Mouse (Mus musculus) ES-Bruce4 (cell line): ENCODE measurements around the gene Clybl. TPM values are rescaled to one million over a fixed set of nuclear protein-coding genes. Genes with fewer than 3 reads are reported as not detected.

Source experiments
- H3K27ac ChIP-seq: 2 replicates; pipeline ENCODE4 v1.5.1; 2012; ENCODE audit warnings: low read length, inconsistent platforms; ENCODE audit not compliant: insufficient read depth
- H3K27me3 ChIP-seq: 2 replicates; pipeline ENCODE4 v1.6.1; 2012; ENCODE audit warnings: mild to moderate bottlenecking, low read length, inconsistent platforms; ENCODE audit not compliant: control insufficient read depth, poor library complexity, insufficient read depth, severe bottlenecking
- H3K36me3 ChIP-seq: 2 replicates; pipeline ENCODE4 v1.6.1; 2012; ENCODE audit warnings: inconsistent platforms, mild to moderate bottlenecking, low read length, moderate library complexity; ENCODE audit not compliant: control insufficient read depth, poor library complexity, insufficient read depth, severe bottlenecking
- H3K4me1 ChIP-seq: one replicate; pipeline ENCODE4 v1.8.1; 2011; ENCODE audit warnings: low read length; ENCODE audit not compliant: control insufficient read depth, insufficient read depth
- H3K4me3 ChIP-seq: 2 replicates; pipeline ENCODE4 v1.5.1; 2011; ENCODE audit warnings: low read depth, mild to moderate bottlenecking, low read length
- H3K9ac ChIP-seq: 2 replicates; pipeline ENCODE4 v1.6.1; 2012; ENCODE audit warnings: low read depth, mild to moderate bottlenecking, inconsistent platforms; ENCODE audit not compliant: poor library complexity, severe bottlenecking
- H3K9me3 ChIP-seq: replicated peaks from 2 replicates; pipeline ENCODE4 v1.6.1; 2012; ENCODE audit warnings: mild to moderate bottlenecking, low read length, inconsistent platforms; ENCODE audit not compliant: control insufficient read depth, poor library complexity, insufficient read depth, severe bottlenecking
- CTCF ChIP-seq: IDR thresholded peaks from one replicate; pipeline ENCODE4 v1.8.1; 2011; ENCODE audit warnings: low read depth, low read length
- EP300 ChIP-seq: IDR thresholded peaks from 2 replicates; pipeline ENCODE4 v1.6.1; 2011; ENCODE audit warnings: low read depth, low read length; ENCODE audit not compliant: insufficient read depth
- POLR2A ChIP-seq: IDR thresholded peaks from one replicate; pipeline ENCODE4 v1.8.1; 2011; ENCODE audit warnings: low read length; ENCODE audit not compliant: insufficient read depth
- polyA plus RNA-seq: library from polyadenylated mRNA; stranded (reverse); fragments of >200 nt; gene quantifications from 2 replicates; pipeline ENCODE4 v1.2.4, GENCODE M21; 2011; ENCODE audit warnings: low read depth; ENCODE audit not compliant: missing spikeins, insufficient read depth, insufficient read length

The Clybl gene
- polyA plus RNA-seq, 1 experiment: 36.7 TPM

DNA sequence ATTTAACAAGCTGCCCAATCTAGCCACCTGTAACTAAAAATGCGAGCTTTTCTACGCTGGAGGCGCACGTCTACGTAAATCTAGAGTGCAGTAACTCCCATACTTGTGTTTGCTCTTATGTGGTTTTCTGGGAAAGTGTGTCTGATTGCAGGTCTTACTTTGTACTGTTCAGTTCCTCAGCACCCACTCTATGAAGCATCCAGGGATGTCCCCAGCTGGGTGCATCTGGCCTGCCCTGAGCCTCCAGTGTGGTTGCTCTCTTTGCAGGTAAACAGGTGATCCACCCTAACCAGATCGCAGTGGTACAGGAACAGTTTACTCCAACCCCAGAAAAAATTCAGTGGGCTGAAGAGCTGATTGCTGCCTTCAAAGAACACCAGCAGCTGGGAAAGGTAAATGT, 202.4 kb downstream of the Clybl start:
- no peaks in the 10 kb centered on the region; the same call in 1 of the 2 replicates for H3K27me3 ChIP-seq
- H3K27ac ChIP-seq: no peak overlapping the region
- TF ChIP-seq POLR2A (no peak), EP300 (no peak), CTCF (no peak)
- no peak overlapping the region for H3K4me3 ChIP-seq
- H3K4me1 ChIP-seq: peaks cover 3% of the 10 kb centered on the region
- no peaks in the 10 kb centered on the region for H3K9me3 ChIP-seq
- H3K9ac ChIP-seq: no peak overlapping the region
- no peaks in the 10 kb centered on the region for H3K36me3 ChIP-seq

DNA sequence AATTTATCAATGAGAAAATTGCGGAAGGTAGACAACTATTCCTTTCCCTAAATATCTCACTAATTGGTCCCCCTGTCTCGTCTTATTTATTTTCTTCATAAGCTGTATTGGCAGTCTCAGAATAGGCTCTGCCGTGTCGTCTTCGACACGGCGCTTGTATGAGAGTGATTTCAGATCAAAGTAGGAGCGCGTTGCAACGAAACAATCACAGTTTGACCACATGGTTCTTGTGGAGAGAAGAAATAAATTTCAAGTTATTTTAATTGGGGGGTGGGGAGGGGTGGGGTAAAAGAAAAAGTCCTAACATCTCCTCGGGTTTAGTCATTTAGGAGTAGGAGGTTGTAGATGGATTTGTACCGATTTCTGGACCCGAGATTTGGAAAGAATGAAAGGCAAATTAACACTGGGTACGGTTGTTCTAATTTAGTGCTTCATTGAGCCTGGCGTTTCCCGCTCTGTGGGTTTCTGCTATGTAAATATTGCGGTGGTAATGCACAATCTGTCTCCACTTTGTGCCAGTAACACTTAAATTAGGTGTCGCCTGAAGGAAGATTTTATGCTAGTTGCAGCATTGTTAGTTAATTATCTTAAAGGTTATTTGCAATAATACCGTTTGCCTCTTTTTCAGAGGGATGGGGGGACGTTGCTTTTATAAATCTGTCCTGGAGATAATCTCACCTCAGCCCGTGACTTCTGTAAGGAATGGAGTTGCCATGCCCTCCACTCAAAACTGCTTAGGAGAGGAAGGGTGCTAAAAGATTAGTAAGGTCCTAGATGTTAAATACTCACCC, 203.1 kb downstream of the Clybl start:
- H3K36me3 ChIP-seq: no peaks in the 10 kb centered on the region
- no peaks in the 10 kb centered on the region for H3K9me3 ChIP-seq
- H3K4me3 ChIP-seq: no peak overlapping the region
- peaks cover 3% of the 10 kb centered on the region for H3K4me1 ChIP-seq
- no peak overlapping the region for H3K27ac ChIP-seq
- no peaks in the 10 kb centered on the region; the same call in 1 of the 2 replicates for H3K27me3 ChIP-seq
- TF ChIP-seq POLR2A (no peak), EP300 (no peak), CTCF (no peak)
- H3K9ac ChIP-seq: no peak overlapping the region

DNA sequence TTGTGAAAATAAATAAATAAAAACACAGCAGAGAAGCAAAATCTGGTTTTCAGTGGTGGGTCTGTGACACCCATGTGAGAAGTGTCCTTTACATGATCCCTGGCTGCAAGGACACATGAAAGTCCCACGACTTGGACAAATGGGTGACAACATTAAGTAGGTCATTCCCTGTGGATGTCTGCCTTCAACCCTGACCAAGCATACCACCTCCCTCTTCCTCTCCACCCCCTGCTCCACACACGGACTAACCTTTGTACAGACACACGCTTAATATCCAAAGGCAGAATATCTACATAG, 203.7 kb downstream of the Clybl start:
- peaks cover 3% of the 10 kb centered on the region for H3K4me1 ChIP-seq
- no peak overlapping the region for H3K9ac ChIP-seq
- H3K4me3 ChIP-seq: no peak overlapping the region
- H3K9me3 ChIP-seq: no peaks in the 10 kb centered on the region
- H3K27ac ChIP-seq: no peak overlapping the region
- TF ChIP-seq POLR2A (no peak), EP300 (no peak), CTCF (no peak)
- no peaks in the 10 kb centered on the region for H3K36me3 ChIP-seq
- no peaks in the 10 kb centered on the region; the same call in 1 of the 2 replicates for H3K27me3 ChIP-seq

DNA sequence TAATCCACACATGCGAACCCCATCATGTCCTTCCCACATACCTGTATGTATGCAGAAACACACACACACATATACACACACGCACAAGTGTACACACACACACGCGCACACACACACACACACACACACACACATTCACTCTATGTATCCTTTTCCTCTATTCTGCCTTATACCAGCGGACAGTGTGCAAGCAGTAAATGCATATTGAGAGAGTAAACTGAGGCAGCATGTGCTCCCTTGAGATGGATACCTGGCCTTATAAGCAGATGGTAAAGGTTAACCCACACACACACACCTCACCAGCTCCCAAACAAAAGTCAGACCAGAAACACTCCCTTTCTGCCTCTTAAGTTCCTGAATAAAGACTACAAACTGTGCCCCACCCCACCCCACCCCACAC, 204.3 kb downstream of the Clybl start:
- Histone ChIP-seq H3K27me3 (no peaks in the 10 kb centered on the region; the same call in 1 of the 2 replicates), H3K9ac (no peak overlapping the region), H3K4me1 (peaks cover 3% of the 10 kb centered on the region), H3K36me3 (no peaks in the 10 kb centered on the region), H3K9me3 (no peaks in the 10 kb centered on the region), H3K27ac (no peak overlapping the region), H3K4me3 (no peak overlapping the region)
- no peak for TF ChIP-seq POLR2A
- TF ChIP-seq EP300: no peak
- no peak for TF ChIP-seq CTCF

DNA sequence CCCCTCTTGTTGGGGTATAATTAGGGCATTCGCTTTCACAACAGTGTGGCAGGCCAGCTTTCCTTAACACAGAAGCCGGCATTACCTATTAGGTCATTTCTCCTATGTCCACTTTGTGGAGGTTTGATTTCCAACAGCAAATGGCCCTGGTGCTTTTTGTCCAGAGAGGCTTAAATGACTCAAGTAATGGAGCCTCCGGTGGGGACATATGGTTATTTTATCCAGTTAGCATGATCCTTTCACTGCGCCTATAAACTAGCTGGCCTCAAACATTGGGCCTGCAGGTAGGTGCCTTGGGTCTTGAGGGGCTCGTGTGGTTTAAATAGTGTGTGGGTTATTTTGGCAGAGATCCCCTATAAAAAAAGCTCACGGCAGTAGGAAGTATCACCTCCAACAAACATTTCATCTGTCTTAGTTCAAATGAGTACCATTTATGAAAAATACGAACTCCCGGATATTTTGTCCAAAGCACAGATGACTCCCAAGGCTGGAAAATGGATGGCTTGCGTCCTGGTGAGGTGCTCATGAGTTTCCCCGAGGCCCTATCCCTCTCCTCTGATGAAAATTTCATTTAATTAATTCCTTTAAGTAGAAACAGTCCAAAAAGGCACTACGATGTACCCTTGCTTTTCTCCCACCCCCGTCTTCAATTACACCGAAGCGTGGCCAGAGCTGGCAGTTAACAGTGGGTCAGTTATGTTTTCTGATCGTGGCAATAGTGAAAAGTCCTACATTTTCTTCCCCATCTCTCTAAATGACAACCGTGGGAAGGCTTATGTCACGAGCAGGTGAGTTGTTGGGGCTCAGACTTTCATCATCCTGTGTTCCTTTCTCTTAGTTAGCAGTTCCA, 205.0 kb downstream of the Clybl start:
- no peak for TF ChIP-seq EP300
- TF ChIP-seq POLR2A: no peak
- no peak for TF ChIP-seq CTCF
- no peaks in the 10 kb centered on the region; the same call in 1 of the 2 replicates for H3K27me3 ChIP-seq
- H3K4me3 ChIP-seq: no peak overlapping the region
- no peaks in the 10 kb centered on the region for H3K9me3 ChIP-seq
- H3K9ac ChIP-seq: no peak overlapping the region
- no peaks in the 10 kb centered on the region for H3K36me3 ChIP-seq
- H3K27ac ChIP-seq: no peak overlapping the region
- peaks cover 3% of the 10 kb centered on the region for H3K4me1 ChIP-seq

DNA sequence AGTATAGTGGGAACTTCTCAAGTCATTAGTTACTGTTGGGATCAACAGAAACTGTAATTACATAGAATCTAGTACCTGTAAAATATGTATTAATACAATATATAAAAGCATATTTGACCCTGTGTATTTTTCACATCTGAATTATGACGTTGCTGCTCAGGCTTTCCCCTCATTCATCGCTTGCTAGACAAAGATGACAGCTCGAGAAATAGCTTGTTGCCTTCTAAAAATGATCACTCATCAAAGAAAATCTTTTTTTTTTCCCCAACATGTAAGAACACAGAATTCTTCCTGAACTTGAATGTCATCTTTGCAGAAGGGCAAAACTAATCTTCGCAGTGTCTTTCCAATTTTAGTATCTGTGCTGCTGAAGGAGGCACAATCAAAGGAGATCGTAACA, 206.3 kb downstream of the Clybl start:
- H3K27me3 ChIP-seq: no peaks in the 10 kb centered on the region; the same call in 1 of the 2 replicates
- H3K4me1 ChIP-seq: peaks cover 5% of the 10 kb centered on the region
- H3K9me3 ChIP-seq: no peaks in the 10 kb centered on the region

More for the DNA sequence above, 206.3 kb downstream of the Clybl start:
- TF ChIP-seq POLR2A (no peak), EP300 (no peak), CTCF (no peak)
- Histone ChIP-seq H3K27ac (no peak overlapping the region), H3K36me3 (no peaks in the 10 kb centered on the region), H3K9ac (no peak overlapping the region), H3K4me3 (no peak overlapping the region)
